Mouse (Mus musculus) thymus, postnatal 36 days (tissue): Measurements from ENCODE around the gene Foxp4.

Source experiments
- DNase-seq, 2 experiments: peaks; one replicate each; pipeline ENCODE4 v3.0.0; 2022; ENCODE audit warnings: mixed read lengths in 2 of 2

Gene Foxp4

DNA sequence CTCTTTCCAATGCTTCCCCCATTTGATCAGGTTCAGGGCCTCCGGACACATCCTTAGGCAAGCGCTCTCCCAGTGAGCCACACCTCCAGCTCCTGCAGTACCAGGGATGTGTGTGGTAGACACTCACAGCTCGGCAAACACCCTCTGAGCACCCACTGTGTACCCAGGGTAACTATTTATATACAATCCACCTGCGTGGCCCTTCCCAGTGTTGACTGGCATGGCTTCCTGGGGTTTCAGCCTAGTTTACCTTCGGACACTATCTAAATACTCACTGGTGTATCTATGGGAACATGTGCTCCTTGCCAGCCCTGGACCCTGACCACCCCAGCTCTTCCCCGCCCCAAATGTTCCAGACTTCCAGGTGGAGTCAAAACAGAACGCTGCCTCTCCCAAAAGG is 34.7 kb downstream of the Foxp4 start:
- DNase-seq = no peak

DNA sequence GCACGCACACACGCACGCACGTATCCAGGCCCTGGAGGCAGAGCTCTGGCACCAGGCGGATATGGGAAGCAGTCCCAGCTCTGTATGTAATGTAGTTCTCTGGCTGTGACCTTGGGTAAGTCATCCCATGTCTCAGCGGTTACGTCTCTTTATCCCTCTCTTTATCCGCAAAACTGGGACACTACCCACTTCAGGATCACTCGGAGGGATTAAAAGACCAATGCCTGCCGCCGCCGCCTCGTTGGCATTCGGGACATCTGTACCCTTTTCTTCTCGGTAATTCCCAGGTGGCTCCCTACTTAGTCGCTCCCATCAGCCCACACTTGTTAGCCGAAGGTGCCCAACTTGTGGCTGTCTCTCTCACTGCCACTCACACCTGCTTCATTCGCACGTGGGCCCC is 35.2 kb downstream of the Foxp4 start:
- no peak for DNase-seq

DNA sequence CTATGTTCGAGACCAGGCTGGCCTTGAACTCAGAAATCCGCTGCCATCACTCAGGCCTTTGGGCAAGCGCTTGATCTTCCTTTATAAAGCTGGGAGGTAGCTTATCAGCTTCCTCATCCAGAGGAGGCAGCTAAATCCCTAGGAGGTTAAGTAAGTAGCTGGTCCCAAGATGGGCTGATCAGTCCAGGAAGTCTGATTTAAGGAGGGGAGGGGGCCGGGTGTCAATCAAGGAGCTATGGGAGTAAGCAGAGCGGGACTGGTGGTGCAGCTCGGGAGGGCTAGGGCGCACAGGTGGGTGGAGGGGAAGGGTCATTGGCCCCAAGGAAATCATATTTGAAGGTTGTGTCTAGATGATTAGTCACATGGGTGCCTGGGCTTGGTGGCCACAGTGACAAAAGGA is 35.8 kb downstream of the Foxp4 start:
- DNase-seq = no peak

DNA sequence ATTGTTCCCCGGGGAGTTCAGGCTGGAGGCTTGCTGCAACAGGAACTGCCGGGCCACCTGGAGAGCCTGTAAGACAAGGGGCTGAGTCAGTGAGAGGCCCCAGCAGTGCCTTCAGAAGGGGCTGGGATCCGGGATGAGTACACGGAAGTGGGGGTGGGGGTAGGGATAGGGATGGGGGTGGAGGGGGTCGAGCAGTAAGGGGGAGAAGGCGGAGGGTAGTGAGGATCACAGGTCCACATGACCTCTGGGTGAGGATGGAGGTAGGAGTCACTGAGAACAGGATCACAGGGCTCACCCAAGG is 36.3 kb downstream of the Foxp4 start:
- peak in 1 of 2 experiments; percentile 66 for DNase-seq

DNA sequence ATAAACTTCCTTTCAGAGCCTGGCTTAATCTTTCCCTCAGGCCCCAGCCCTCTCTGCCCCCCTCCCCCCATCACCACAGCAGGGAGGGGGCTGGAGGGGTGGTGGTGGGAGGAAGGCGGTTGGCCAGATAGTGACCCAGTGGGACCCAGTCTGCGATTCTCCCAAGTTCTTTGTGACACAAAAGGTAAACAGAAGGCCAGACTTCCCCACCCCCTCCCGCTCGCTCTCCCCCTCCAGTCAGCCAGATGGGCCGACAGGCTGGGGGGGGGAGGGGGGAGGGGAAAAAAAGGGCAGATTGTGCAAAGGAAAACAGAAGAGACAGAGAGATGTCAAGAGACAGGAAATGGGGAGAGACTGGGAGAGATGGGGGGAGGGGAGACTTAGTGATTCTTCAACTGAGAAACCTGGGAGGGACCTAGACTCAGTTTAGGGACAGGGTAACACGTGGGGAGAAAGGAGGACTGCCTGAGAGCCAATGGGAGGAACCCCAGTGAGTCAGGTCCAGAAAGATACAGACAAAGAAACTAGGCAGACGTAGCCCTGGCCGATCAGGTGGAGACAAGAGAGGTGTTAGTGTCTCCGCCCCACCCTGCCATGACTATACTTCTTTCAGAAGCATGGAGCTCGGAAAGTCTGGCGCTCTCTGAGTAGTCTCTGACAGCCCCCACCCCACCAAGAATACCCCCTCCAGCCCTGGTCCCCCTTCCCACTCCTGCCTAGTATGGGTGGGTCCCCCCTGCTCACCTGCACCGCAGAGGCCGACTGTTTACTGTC is 36.9 kb downstream of the Foxp4 start:
- peak; percentile 35 to 50 for DNase-seq

DNA sequence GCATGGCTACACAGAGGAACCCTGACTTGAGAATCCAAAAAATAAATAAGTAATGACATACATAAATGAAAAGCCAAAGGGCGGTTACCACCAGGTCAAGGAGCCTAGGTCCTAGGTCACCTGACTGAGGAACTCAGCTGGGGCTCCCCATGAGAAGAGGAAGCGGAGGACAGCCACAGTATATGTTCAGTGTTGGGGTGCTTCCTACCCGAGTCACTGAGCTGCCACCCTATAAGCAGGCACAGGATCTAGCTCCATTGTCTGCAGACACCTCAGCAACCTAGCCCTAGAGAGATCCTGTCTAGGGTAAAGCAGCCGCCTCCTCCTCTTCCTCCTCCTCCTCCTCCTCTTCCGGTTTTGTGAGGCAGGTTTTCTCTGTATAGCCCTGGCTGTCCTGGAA is 41.3 kb downstream of the Foxp4 start:
- DNase-seq = no peak

DNA sequence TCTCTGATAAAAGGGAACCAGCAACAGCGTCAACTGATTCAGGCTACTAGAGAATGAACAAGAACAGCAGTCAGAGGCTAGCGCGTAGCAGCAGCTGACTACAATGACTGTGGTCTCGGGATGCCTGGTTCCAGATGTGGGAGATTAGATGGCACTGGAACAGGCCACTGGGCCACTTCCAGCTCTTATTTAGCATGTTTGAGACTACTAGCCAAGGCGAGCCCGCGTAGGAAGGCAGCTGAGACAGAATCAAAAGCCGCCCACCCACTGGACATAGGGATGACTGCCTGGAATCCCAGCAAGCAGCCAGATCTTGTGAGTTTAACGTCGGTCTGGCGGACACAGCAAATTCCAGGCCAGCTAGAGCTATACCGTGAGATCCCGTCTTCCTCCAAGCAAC is 43.1 kb downstream of the Foxp4 start:
- no peak for DNase-seq

DNA sequence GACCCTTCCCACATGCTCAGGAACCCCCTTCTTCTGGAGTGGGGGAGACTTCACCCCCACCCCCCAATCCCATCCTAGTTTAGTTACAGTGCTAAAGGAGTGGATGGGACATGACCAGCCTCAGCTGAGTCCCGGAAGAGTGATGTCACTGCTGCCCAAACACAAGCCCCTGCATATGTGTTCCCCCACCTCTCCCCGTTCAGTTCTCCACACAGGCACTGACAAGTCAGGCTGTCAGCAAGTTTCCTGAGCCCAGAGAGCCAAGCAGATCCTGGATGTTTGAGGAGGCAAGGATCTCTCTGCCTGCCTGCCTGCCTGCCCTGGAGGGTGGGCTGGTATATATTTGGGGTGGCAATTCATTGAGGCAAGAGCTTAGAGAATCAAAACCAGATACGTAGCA is 45.2 kb downstream of the Foxp4 start:
- DNase-seq = no peak

DNA sequence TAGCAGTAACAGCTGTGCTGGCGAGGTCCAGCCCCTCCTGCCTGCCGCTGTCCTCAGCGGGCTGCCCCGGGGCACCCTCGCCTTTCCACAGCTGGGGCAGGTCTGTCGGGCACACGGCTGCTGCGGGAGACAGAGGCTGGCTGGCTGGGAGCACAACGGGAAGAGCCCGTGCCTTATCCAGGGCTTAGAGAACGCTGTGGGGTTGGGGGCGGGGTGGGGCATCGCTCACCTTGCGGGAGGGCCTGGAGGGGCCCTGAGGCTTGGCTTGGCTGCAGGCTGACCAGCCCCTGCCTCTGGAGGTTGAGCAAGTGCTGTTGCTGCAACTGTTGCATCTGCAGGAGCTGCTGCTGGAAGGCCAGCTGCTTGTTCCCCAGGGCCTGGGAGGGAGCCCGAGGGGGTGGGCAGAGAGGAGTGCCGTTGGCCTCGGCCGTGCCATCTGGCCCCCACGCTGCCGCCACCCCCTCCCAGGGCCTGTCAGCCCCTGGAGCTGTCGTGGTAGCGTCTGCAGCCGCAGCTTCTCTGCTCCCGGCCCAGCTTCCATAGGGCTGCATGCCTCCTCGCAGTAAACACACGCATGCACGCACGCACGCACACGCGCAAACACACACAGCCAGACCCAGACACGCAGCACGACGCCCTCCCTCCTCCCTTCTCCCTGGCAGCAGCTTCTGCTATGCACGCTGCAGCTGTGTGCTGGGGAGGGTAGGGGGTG is 45.9 kb downstream of the Foxp4 start:
- no peak for DNase-seq

DNA sequence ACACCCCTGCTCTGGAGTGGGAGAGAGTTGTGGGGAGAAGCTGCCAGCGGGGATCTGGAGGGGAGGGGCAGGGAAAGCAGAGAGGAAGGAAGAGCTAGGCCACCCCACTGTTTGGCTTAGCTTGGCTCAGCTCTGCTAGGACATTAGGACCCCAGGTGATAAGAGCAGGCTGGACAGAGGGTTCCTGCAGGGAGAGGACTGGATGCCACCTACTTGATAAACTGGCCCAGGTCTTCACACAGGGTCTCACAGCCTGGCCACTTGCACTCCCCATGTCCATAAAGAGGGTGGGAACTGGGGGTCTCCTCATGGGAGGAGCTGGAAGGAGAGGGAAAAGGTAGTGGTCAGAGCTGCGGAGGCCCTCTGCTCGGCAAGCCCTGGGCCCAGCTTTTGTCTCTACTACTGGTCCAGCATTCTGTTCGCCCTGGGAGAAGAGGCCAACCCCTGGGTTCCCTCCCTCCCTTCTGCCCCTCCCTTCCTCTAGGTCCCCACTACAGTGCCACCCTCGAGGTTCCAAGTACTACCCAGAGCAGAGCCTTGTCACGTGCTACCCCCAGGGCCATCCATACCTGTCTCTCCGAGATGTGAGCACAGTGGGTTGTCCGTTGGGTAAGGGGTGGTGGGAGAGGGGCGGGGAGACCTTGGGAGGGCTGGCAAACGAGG is 46.6 kb downstream of the Foxp4 start:
- DNase-seq = no peak

DNA sequence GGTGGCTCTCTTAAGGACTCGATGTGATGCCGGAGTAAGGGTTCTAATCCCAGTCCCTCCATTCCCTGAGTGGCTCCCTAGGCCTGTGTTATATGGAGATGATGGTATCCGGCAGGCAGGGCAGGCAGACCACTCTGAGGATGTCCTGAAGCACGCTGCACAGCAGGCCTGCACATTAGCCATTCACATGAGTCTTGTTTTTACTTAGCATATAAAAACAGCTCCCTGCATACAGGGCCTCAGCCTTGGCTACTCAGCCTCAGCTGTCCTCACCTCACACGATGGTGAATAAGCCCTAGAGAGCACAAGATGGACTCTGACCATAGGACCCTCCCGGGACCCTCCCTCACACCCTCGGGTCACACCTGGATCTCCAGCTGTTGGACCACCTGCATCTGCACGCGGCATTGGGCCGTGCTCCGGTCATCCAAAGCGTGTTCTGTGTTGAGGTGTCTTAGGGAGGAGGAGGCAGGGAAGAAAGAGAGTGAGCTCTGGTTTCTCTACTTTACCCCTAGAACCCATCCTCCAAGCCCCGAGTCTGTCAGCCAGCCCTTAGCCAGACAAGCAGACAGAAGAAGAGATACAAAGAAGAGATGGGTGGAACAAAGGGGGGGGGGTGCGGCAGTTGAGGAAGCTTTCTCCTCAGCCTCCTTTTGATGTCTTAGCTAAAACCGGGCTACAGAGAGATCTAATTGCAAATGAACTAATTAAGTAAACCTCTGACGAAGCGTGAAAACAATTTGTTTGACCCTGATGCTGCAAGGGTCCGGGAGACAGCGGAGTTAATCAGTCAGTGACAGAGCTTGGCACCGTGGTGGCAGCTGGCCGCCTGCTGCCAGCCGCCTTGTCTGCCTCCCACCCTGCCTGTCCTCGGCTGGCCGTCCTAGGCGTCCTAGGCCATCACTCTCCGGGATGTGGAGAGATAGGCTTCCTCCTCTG is 47.4 kb downstream of the Foxp4 start:
- DNase-seq = no peak

DNA sequence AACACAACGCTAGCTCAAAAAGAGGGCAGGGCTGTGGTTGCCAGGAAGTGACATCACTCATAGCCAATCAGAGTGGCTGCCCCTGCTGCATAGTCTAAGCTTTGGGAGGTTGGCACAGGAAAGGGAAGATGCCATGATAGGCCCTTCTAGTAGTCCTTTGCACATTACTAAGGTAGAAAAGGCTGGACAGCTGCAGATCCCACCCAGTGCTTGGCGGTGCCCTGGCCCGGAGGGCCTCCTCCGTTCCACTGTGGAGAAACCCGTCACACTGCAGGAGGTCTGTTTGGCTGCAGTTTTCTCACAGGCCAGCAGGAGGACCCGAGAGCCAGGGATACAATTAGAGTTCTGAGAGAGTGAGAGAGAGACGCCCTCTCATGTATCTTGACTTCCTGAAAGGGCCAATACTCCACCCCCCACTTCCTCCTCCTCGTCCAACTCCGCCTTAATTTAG is 51.1 kb downstream of the Foxp4 start:
- peak; percentile 89 for DNase-seq

DNA sequence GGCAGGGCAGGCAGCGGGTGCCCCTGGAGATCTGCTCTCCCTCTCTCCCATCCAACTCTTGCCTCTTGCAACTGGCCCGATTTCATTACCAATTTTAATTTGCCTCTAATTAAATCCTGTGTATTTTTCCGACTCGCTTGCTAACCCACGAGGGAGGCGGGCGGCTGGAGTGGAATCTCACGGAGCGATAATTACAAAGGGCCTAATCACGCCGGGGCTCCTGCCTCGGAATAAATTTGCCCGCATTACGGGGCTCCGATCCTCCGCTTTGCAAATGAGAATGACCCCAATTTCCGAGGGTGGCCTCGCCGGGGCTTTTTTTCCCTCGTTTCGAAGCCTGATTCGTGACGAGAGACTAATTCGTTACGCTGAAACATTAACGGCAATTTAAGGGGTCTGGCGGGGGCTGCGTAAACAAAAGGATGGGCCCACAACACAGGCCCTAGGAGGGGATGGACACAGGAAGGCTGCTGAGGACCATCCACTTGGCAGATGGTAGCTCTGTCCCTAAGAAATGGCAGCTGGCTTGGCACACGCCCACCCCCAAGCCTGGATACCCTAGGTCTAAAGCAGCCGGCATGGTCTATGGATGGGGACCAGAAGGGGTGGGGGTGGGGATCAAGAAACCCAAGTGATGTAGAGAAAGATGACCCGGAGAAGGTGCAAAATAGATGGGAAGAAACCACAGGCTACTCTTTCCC is 52.0 kb downstream of the Foxp4 start:
- peak in 1 of 2 experiments; percentile 17 for DNase-seq

DNA sequence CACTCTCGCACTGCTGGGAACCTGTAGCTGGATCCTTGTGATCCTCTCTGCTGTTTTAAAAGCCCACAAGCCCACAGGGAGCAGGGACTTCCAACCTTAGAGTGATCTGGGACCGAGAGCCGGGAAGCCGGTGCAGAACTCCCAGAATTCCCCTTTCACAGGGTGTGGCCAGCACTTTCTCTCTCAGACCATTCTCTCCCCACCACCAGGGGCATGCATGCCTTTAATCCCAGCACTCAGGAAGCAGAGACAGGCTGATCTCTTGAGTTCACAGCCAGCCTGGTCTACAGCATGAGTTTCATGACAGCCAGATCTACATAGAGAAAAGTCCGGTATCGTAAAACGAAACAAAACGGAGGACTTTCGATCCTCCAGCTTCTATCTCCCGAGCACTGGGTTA is 54.6 kb downstream of the Foxp4 start:
- no peak for DNase-seq

DNA sequence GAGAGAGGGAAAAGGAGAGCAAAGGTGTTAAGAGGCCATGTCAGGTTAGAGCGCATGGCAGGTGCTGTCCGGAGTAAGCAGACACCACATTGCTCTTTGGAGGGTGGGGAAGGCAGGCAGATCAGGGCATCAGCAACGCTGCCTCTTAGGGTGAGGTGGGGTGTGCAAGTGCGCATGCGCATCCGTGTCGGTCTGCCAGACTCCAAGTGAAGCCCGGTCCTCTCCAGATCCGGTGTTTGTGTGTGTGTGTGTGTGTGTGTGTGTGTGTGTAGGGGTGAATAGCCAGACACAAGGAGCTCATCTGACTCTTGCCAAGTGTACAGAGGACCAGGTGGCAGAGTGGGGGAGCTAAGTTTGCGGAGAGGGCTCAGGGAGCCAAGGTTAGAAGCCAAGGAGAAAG is 58.4 kb downstream of the Foxp4 start:
- DNase-seq = peak in 1 of 2 experiments; percentile 18

DNA sequence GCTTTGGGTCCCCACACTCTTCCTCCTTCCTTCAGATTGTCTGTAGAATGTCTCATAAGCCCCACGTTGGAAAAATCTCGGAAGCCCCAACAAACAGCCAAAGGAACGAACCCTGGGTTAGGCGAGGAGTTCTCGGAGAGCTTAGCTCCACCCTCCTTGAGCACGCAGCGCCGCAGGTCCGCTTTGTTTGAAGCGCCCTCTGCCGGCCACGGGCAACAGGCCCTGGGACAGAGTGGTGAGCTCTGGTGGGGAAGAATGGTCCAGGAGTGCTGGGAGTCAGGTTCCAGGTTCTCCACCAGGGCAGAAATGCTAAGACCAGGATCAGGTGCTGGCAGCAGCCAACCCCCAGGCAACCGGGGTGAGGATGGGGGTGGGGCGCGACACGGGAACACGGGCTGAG is 59.9 kb downstream of the Foxp4 start:
- DNase-seq = peak; percentile 84 to 86

DNA sequence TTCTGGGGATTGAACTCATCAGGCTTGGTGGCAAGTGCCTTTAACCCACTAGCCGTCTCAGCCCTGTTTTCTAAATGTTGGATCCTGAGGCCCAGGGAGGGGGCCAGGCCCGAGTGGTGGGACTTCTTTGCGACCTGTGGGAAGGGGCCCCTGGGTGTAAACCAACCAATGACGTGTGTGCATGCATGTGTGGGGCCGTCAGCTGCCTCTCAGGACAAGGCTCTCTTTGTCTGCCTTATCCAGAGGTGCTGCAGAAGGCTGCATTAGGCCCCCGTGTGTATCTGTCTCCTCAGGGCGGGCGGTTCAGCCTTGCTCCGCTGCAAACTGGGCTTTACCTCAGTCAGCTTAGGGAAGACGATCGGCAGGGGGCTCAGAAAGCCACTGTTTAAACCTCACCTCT is 61.0 kb downstream of the Foxp4 start:
- no peak for DNase-seq

DNA sequence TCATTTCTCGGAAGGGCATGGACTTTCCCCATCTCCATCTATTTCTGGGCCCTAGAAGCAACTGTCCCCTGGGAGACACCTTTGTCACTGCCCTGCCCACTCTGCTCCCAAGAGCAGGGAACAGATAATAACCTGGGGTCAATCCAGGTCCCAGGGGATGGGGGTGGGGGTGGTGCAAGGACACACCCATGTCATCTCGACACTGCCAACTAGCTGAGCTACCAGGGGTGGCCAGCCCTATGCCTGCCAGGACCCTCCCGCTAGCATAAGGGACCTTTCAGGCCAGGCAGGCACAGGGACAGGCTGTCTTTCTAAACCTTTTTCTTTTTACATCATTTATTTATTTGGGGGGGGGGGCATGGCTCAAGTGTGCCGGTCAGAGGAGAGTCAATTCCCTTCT is 61.4 kb downstream of the Foxp4 start:
- DNase-seq = no peak

DNA sequence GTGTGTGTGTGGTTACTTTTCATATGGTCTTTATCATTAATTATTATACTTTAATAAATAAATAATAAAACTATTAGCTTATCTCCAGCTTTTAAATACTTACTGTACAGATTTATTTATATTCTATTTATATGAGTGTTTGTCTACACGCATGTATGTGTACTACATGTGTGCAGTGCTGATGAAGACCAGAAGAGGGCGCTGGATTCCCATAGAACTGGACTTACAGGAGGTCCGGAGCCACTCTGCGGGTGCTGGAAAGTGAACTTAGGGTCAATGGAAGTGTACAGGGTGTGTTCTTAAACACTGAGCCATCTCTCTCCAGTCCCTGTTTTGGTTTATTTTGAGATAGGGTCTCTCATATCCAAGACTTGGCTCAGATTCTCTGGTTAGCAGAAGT is 68.9 kb downstream of the Foxp4 start:
- no peak for DNase-seq

DNA sequence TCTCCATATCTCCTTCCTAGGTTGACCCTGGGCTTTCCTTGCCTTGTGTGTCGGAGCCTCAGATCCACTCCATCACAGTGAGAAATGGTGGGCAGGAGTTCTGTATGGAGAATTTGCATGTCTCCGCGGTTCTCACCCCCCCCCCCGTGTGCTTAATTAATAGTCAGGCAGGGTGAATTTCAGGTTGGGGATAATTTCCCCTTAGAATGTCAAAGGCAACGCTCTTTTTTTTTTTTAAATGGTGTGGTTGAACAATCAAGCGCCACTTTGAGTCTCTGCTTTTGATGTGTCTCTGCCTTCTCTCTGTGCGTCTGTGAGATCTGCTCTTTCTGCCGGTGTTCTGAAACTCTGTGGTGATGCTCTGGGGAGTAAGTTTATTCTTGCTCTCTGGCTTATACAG is 69.5 kb downstream of the Foxp4 start:
- no peak for DNase-seq

DNA sequence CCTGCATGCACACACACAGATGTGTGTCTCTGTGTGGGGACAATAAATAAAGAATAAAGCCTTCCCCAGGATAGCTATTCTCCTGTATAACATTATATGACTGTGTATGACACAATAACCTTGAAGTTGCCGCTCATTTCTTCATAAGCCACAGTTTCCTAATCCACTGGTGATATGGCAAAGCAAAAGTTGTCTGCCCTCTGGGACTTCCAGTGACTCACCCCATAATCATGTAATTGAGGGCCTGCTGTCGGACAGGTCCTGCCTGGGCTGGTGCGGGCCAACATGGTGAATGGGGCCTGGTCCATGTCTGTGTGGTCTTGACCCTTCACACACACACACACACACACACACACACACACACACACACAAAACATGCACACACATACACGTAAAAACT is 70.7 kb downstream of the Foxp4 start:
- DNase-seq = no peak

DNA sequence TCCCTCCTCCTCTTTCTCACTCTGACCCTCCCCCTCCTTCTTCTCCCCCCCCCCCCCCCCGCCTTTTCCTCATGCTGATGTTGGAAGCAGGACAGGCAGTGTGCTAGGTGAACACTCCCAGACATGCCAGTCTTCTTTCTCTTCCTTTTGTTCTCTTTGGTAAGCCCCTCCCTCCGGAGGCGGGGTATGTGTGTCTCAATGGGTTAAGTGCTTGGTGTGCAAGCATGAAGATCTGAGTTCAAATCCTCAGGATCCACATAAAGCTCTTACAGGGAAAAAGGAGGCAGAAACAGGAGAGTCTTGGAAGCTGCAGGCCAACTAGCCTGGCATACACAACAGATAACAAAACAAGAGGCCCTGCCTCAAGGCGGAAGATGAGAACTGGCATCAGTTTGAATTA is 71.1 kb downstream of the Foxp4 start:
- no peak for DNase-seq
